Mouse (Mus musculus) heart, embryonic 16.5 days (tissue): ENCODE results near the gene Iqsec1. TPM values are rescaled to one million over a fixed set of nuclear protein-coding genes. Genes with fewer than 3 reads are reported as not detected.
A peak's percentile ranks its signal among the peaks of the same experiment; 100 is the strongest.

Experiments used
- ATAC-seq: fragments of 200-750 bp; cut with Nextera tagmentation; replicated peaks from 2 replicates; pipeline ENCODE4 v1.8.0; 2017; ENCODE audit warnings: moderate number of reproducible peaks; ENCODE audit not compliant: insufficient read depth, low FRiP score; ENCODE audit errors: extremely low read depth
- H3K27ac ChIP-seq: fragments of 300-500 bp; sonication (generic); 2 replicates; pipeline ENCODE4 v1.5.1; 2014; ENCODE audit warnings: mild to moderate bottlenecking, low read length, control low read depth, moderate library complexity
- H3K27me3 ChIP-seq: fragments of 300-500 bp; sonication (generic); 2 replicates; pipeline ENCODE4 v1.6.1; 2014; ENCODE audit warnings: low read length, mixed read lengths; ENCODE audit not compliant: control insufficient read depth, insufficient read depth
- H3K36me3 ChIP-seq: fragments of 300-500 bp; sonication (generic); 2 replicates; pipeline ENCODE4 v1.6.1; 2014; ENCODE audit not compliant: control insufficient read depth, insufficient read depth
- H3K4me1 ChIP-seq: fragments of 300-500 bp; sonication (generic); 2 replicates; pipeline ENCODE4 v1.6.1; 2014; ENCODE audit warnings: low read length, mixed read lengths; ENCODE audit not compliant: control insufficient read depth, insufficient read depth
- H3K4me2 ChIP-seq: fragments of 300-500 bp; sonication (generic); 2 replicates; pipeline ENCODE4 v1.6.1; 2014; ENCODE audit warnings: low read depth, mild to moderate bottlenecking, control low read depth, low read length
- H3K4me3 ChIP-seq: fragments of 300-500 bp; sonication (generic); 2 replicates; pipeline ENCODE4 v1.5.1; 2014; ENCODE audit warnings: mild to moderate bottlenecking, control low read depth, low read length
- H3K9ac ChIP-seq: fragments of 300-500 bp; sonication (generic); 2 replicates; pipeline ENCODE4 v1.6.1; 2014; ENCODE audit warnings: low read length, control low read depth
- H3K9me3 ChIP-seq: fragments of 300-500 bp; sonication (generic); replicated peaks from 2 replicates; pipeline ENCODE4 v1.6.1; 2016; ENCODE audit warnings: low read length; ENCODE audit not compliant: control insufficient read depth
- WGBS: fragments of 180-500 bp; shearing (Covaris S2); extraction: QIAGEN DNeasy Blood & Tissue Kit; methylation state at CpG from one replicate; pipeline ENCODE4 v1.1.7; 2014; 5-methylcytosine and 5-hydroxymethylcytosine counted together
- polyA plus RNA-seq: library from polyadenylated mRNA; unstranded; fragments of >200 nt; fragmentation: Nextera tagmentation; extraction: Ambion mirVana; gene quantifications from 2 replicates; pipeline ENCODE4 v1.2.1, GENCODE M21; 2015

Iqsec1 gene
- polyA plus RNA-seq, 1 experiment from 2014 or later: 13.7 TPM

DNA sequence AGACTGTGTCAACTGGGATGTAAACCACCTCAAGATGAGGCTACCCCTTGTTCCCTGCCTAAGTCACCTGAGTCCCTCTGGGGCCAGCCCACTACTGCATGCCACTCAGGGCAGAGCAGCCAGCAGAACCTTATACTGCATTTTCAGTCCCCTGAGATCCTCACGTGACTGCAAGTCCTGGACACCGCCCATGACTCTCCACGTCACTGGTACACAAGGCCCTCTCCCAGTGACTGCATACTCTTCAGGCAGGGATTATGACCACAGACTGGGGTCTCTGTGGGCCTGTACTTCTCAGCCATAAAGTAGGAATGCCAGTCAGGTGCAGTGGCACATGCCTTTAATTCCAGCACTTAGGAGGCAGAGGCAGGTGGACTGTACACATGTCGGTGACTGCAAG, 281.3 kb downstream of the Iqsec1 start:
- Histone ChIP-seq H3K27ac (peak overlapping the region; percentile 94), H3K4me2 (no peak overlapping the region), H3K4me1 (peaks cover 99% of the 10 kb centered on the region), H3K36me3 (no peaks in the 10 kb centered on the region), H3K9me3 (no peaks in the 10 kb centered on the region), H3K9ac (peak overlapping the region; percentile 55; the same call in 1 of the 2 replicates), H3K4me3 (no peak overlapping the region), H3K27me3 (no peaks in the 10 kb centered on the region)
- 0 out of 2 replicates have a peak, but pooled peaks have one; percentile 20 for ATAC-seq
- WGBS: 48% methylated on average over 4 of the region's 4 CpGs

DNA sequence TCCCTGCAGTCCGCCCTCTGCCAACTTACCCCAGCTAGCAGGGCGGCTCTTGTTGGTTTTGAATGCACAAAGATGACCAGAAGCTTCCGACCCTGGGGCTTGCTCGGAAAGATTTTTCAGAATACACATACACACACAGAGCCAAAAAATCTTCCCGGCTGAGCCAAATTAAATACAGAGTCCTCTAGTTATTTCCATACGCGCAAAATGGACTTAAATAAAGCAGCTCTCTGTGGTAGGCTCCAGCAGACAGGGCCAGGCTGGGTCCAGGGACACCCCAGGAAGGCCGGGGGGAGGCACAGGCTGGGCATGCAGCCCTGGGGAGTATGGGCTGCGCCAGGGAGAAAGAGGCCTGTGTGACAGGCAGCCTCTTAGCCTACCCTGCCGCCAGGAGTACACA, 282.0 kb downstream of the Iqsec1 start:
- peak; percentile 43 for ATAC-seq
- Histone ChIP-seq H3K27me3 (no peaks in the 10 kb centered on the region), H3K36me3 (no peaks in the 10 kb centered on the region), H3K4me3 (no peak overlapping the region), H3K4me2 (no peak overlapping the region), H3K9ac (peak overlapping the region; percentile 55; the same call in 1 of the 2 replicates), H3K9me3 (no peaks in the 10 kb centered on the region), H3K4me1 (peaks cover 99% of the 10 kb centered on the region), H3K27ac (peak overlapping the region; percentile 94)
- 49% methylated on average over 10 of the region's 10 CpGs for WGBS

DNA sequence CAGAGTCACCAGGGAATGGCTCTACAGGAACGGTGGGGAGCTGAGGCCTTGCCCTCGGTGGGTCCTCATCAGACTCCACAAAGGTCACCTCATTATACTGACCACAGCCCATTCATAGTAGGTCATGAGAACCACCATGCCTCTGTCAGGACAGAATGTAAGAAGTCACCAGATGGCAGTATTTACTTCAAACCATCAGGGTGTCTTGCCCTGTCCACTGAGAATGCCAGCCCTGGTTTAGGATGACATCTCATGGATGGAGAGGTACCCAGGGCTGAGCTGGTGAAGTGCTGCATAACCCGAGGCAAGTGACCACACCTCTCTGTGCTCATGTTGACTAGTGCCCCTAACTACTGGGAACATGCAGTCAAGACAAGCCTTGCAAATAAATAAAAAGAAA, 282.7 kb downstream of the Iqsec1 start:
- no peak overlapping the region for H3K4me3 ChIP-seq
- H3K27me3 ChIP-seq: no peaks in the 10 kb centered on the region
- H3K9me3 ChIP-seq: no peaks in the 10 kb centered on the region
- H3K36me3 ChIP-seq: no peaks in the 10 kb centered on the region
- no peak overlapping the region for H3K4me2 ChIP-seq
- WGBS: 74% methylated on average over 3 of the region's 3 CpGs
- H3K27ac ChIP-seq: peak overlapping the region; percentile 94
- no peak for ATAC-seq
- H3K4me1 ChIP-seq: peaks cover 99% of the 10 kb centered on the region
- no peak overlapping the region for H3K9ac ChIP-seq

DNA sequence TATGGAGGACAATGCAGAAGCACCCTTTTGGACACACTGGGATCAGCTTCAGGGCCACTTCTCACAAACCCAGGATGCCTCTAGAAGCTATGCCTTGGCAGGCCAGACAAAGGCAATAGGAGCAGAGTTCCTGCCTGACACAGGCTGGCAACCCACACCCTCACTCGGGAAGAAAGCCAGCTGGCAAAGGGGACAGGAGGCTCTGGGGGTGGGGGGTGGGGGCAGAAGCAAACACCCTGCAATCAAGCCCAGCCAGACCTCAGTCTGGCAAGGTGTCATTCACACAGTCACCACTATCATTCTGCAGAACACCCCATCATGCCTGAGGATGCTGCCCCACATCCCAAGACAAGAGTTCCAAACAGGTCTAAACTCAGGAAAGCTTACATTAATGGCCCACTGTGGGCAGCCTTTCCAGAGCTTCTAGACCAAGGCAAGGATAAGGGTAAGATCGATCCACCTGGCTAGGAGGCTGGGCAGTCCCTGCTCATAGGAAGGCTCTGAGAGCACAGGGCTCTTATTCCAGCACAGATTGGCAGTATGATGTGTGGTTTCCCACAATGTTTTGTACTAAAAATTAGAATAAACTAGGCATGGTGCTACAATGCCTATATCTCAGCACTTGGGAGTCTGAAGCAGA, 283.7 kb downstream of the Iqsec1 start:
- Histone ChIP-seq H3K4me1 (peaks cover 100% of the 10 kb centered on the region), H3K36me3 (no peaks in the 10 kb centered on the region), H3K4me3 (no peak overlapping the region), H3K9ac (peak overlapping the region; percentile 70; the same call in 1 of the 2 replicates), H3K27me3 (no peaks in the 10 kb centered on the region), H3K4me2 (peak overlapping the region; percentile 39), H3K9me3 (no peaks in the 10 kb centered on the region), H3K27ac (peak overlapping the region; percentile 94)
- ATAC-seq: peak; percentile 49
- WGBS: 49% methylated on average over 2 of the region's 2 CpGs

DNA sequence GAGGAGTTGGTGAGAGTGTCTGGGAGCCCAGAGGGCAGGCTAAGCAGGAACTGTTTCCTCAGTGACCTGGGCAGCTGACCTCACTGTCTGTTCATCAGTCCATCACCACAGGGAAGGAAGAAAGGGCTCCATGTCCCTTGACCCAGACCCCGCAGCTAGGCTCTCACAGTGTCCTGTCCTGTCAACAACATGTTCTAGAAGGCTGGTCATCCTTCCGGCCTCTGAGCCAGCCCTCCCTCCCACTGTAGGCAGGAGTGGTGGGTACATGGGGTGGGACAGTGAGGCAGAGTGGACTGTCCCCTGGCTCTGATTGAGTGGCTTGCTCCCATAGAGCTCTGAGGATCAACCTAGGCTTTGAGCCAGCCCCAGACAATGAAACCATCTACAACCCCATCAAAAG, 284.7 kb downstream of the Iqsec1 start:
- H3K4me3 ChIP-seq: no peak overlapping the region
- H3K4me1 ChIP-seq: peaks cover 100% of the 10 kb centered on the region
- no peaks in the 10 kb centered on the region for H3K27me3 ChIP-seq
- H3K9ac ChIP-seq: peak overlapping the region; percentile 70
- H3K27ac ChIP-seq: peak overlapping the region; percentile 94
- ATAC-seq: no peak
- no peaks in the 10 kb centered on the region for H3K9me3 ChIP-seq
- no peaks in the 10 kb centered on the region for H3K36me3 ChIP-seq
- WGBS: 31% methylated on average over 2 of the region's 2 CpGs
- peak overlapping the region; percentile 39 for H3K4me2 ChIP-seq

DNA sequence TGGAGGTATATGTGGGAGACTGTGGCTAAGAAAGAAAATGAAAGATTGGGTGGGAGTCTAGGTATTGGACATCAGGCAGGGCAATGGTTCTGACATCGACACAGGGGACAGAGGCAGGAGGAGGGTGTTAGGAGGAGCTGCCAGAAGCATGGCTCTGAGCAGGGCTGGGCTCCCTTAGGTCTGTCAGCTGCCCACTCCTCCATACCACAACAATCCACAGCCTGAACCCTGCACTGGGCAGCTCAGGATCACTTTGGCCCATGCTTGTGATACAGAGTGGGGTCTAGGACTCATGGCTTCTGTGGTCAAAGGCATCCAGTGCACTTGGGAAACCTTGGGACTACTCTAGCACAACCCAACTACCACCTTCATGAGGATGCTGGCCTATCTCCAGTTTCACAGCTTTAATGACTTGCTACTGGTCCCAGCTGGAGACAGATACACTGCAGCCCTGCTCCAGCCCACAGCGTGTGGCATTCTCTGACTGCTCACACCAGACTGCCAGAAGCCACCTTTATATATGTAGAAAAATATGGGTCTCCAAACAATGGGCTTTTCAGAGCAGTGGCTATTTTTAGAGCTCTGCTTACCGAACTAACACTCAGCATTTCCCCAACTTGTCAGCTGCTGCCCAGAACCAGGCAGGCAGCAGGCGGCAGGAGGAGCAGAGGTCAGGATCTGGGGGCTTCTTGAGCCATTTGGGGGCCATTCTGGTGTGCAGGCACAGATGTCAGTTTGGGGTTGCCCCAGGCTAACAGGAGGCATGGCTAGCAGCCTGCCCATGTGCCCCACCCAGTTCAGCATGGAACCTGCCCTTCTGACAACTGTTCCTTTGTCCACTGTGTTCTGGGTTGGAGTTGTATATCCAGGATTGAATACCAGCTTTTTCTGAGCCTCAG, 285.4 kb downstream of the Iqsec1 start:
- Histone ChIP-seq H3K9ac (peak overlapping the region; percentile 70), H3K4me3 (no peak overlapping the region), H3K27ac (peak overlapping the region; percentile 94), H3K4me1 (peaks cover 100% of the 10 kb centered on the region), H3K4me2 (peak overlapping the region; percentile 39), H3K9me3 (no peaks in the 10 kb centered on the region), H3K27me3 (no peaks in the 10 kb centered on the region), H3K36me3 (no peaks in the 10 kb centered on the region)
- 15% methylated on average over 4 of the region's 4 CpGs for WGBS
- ATAC-seq: 0 out of 2 replicates have a peak, but pooled peaks have one; percentile 2

DNA sequence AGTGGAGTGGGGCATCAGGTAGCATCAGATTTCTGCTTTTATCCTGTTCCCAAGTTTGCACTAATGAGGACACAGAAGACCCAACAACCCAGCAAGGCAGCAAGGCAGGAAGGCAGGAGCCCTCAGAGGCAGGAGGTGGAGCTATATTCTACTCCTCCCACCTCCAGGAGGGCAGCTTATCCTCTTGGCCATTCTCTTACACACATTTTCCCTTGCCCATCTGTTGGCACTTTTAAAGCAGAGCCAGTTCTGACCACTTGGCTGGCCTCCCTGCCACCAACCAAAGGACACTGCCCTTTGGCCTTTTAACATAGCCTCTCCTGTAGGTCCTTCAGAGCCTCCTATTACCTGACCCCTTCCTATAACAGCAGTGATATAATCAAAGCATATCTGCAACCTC, 286.3 kb downstream of the Iqsec1 start:
- no peak overlapping the region for H3K4me3 ChIP-seq
- H3K4me2 ChIP-seq: no peak overlapping the region
- H3K27me3 ChIP-seq: no peaks in the 10 kb centered on the region
- no peaks in the 10 kb centered on the region for H3K9me3 ChIP-seq
- H3K36me3 ChIP-seq: no peaks in the 10 kb centered on the region
- H3K9ac ChIP-seq: no peak overlapping the region; the same call in 1 of the 2 replicates
- ATAC-seq: no peak
- peak overlapping the region; percentile 94 for H3K27ac ChIP-seq
- H3K4me1 ChIP-seq: peaks cover 100% of the 10 kb centered on the region

DNA sequence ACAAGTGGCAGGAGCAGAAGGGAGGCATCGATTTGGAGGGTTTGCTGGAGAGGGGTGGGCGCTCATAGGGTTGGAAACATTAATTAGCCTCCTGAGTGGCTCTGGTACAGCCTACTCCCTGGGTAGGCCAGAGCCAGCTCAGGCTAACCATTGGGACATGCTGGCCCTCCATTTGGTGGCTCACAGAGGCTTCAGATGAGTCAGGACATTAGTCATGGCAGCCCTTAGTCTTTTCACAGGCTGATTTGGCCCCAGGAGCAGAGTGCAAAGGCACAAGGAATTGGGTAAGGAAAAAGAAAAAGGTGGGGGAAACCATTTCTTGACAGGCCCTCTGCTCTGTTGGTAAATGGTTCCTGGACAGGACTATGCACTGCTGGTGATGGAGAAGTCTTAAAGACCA, 287.1 kb downstream of the Iqsec1 start:
- peak overlapping the region; percentile 12; the same call in 1 of the 2 replicates for H3K27ac ChIP-seq
- H3K9me3 ChIP-seq: no peaks in the 10 kb centered on the region
- 77% methylated on average over 2 of the region's 2 CpGs for WGBS
- H3K4me3 ChIP-seq: no peak overlapping the region
- H3K4me2 ChIP-seq: no peak overlapping the region
- H3K27me3 ChIP-seq: no peaks in the 10 kb centered on the region
- no peak overlapping the region for H3K9ac ChIP-seq
- H3K36me3 ChIP-seq: no peaks in the 10 kb centered on the region
- no peak for ATAC-seq
- peaks cover 98% of the 10 kb centered on the region for H3K4me1 ChIP-seq

DNA sequence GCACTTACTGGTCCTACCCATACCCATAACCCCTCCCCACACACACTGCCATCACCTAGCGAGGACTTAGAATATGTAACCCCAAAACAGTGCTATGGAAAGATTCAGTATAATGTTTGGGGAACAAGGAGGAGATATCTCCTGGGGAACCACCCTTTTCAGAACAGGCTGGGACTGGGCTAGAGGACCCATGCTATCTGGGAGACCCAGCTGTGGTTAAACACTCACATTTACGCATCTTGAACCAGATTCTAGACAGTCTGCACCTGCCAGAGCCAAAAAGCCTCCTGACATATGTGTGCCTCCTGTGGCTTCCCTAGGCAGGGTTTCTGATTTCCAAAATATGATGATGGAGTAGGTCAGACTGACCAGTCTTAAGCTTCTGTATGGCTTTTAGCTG, 287.7 kb downstream of the Iqsec1 start:
- no peak overlapping the region for H3K4me2 ChIP-seq
- peaks cover 98% of the 10 kb centered on the region for H3K4me1 ChIP-seq
- ATAC-seq: no peak
- 82% methylated on average over 2 of the region's 2 CpGs for WGBS
- no peaks in the 10 kb centered on the region for H3K36me3 ChIP-seq
- H3K9me3 ChIP-seq: no peaks in the 10 kb centered on the region
- H3K4me3 ChIP-seq: no peak overlapping the region
- 0 out of 2 replicates have a peak overlapping the region, but pooled peaks have one; percentile 5 for H3K9ac ChIP-seq
- peak overlapping the region; percentile 75; the same call in 1 of the 2 replicates for H3K27ac ChIP-seq
- H3K27me3 ChIP-seq: no peaks in the 10 kb centered on the region
